Mouse (Mus musculus) ovary, postnatal 10 days (tissue): ENCODE data around the gene Pnma1.
A peak's percentile ranks its signal among the peaks of the same experiment; 100 is the strongest.

Experiments
- DNase-seq: peaks from one replicate; pipeline ENCODE4 v3.0.0; 2022; ENCODE audit warnings: low spot score

Pnma1 gene

DNA sequence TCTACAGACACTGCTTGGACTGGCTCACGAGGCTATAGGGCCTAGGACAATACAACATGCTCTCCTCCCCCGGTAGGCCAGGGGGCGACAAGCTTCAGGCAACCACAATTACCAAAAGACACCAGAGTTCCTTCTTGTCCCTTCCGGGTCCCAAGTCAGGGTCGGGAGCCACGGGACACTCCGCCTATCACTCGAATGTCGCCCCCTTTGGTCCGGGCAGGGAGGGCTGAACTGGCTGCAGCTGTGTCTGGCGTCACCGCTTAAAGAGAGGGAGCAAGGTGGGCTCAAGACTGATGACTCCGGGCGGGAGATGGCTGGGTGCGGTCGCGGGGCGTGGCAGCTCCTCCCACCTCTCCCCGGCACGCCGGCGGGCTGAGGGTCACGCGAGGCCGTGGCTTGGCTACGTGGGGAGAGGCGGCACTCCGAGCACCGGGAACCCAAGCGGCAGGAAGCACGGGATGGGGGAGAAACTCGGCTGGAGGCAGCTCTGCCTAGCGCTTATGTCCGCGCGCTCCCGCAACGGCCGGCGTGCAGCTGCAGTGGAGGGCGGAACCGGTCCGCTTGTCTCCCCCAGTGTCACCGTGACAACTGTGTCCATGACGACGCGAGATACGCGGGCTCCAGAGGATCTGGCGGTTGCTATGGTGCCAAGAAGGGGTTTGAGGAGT is at the start of gene Pnma1:
TSS of gene Pnma1 (minus strand) at position 536 of the 668 bp plus-strand sequence.
- peak; percentile 52 for DNase-seq

DNA sequence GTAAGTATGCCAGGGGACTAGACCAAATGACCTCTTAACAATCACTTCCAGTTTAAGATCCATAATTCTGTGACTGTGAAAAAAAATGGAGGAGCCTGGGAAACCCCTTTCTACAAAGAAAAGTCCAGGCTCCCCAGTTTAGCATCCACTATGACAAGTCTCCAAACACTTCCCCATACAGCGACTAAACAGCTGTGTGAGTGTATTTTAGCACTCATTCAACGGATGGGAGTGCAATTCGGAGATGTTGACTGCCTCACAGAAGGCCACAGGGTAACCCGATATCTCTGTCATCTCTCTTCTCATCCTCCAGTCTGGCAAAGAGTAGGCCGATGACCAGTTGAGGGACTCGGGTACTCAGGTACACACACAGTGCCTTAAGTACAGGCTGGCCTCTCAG is 46.9 kb upstream of the Pnma1 start:
- no peak for DNase-seq

DNA sequence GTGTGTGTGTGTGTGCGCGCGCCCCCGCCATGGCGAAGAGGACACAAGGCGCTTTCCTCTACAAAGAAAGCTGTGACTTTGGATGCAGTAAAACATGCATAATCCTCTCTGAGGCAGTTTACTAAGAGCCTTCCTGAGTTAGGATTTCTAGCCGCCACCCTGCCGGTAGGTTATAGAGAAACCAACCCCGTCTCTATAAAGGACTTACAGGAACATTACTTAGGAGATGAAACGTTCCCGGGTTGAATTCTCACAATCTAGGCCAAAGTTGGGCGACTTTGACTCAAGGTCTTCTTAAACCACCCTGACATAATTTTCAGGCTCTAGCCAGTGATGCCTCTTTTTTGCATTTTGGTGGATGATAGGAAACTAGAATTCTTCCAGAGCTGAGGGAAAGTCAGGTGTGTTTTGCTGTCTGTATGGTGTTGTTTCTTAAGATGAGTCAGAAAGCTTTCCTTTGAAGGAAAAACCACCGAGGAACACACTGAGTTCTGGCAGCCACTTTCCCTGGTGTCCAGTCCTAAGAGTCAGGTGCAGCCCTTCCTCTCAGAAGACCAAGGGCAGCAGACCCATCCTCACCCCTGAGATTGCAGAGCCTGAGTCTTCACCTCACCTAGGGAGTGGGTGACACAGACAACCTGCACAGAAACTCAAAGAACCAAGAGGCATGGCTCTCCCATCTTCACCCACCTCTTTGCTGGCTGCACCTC is 46.3 kb upstream of the Pnma1 start:
- DNase-seq, result no peak

DNA sequence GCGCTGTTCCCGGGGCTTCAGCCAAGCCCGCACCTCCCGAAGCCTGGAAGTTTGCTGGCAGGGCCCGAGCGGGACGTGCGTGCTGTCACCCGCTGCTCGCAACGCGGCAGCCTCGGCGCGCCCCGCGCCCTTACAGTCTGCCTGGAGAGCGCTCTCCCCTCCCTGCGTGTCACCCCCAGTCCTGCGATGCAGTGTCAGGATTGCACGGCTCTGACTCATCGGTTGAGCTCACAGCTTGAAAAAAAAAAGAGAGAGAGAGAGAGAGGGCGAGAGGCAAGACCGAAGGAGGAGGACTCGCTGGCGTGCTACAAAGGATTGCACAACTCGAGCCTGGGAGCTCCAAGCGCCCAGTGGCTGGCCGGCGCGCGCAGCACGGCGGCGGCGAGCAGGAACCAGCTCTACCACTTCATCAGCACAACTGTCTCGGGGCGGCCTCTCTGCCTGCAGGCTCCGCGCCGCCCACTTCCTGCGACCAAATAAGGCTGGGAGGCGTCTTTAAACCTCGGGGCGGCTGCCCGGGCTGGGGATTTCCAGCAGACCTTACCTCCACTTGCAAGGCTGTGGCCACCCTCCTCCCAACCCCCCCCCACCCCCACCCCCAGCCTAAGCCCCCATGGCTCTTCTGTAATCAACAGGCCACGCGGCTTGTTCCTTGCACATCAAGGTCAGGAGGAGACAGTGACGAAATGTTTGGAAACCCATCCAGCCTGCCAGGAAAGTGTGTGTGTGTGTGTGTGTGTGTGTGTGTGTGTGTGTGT is 45.5 kb upstream of the Pnma1 start:
- peak; percentile 71 for DNase-seq

DNA sequence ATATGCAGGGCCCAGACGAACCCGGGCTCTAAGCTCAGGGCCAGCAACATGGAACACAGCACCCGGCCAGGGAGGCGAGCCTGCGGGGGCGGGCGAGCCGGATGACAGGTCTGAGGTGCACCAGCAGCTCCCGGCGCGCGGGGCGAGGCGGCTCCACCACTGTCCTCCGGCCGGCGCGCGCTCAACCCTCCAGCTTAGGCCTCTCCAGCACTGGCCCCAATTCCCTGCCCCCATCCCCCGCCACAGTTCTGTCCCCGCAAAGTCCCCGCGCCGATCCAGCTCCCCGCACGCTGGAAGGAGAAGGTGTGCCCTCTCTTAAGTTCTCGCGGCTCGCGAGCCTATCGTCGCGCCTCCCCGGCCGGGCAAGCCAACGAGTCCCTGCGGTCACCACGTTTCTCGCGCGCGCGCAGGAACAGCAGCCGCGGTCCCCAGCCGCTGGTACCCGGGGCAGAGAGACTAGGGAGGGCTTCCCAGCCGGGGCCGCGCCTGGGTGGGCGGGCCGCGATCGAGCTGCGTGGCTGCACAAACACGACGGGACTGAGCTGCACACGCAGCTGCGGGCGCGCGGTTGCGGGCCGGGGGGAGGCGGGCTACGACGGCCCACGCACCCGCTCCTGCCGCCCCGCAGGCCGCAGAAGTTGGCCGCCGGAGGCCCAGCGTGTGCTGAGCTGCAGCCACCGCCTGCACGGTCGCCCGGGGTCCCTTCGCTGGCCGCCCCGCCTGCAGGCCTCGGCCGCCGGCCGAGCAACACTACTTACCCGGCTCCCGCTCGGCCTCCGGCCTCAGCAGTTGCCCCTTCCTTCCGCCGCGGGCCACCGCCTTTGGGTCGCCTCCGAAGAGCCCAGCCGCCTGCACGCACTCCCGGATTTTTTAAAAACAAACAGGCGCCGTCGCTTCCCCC is 44.7 kb upstream of the Pnma1 start:
- DNase-seq, result peak; percentile 49

DNA sequence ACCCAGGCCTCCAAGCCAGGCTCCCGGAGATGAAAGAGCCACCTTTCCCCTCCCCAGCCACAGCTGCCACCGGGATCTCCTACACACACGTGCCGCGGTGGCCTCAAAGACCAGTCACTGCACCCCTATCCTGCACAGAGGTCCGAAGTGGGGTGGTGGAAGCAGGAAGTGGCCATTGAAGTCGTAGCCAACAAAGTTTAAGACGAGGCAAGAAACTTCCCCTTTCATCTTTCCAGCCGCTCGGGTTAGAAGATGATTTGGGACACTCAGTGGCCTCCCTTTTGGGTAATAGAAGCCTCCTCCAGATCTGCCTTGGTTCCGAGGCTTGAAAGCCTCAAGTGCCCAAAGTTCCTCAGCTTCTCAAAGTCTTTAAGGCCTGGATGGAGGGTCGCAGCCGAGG is 44.0 kb upstream of the Pnma1 start:
- no peak for DNase-seq

DNA sequence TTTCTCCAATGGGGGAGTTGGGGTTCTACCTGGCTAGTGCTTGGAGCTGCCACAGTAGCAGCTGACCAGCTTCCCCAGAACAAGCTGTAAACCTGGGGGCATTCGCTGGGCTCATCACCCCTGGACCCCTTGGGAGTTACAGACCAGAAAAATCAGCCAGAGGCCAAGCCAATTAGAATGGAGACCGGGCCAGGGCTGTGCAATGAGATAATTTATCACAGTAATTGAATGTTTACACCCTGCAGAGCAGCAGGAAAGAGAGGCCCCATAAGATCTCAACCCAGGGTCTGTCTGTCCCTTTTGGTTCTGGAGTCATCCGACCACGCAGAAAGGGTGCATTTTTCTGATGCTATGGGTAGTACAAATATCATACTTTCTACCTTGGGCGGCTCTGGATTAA is 43.5 kb upstream of the Pnma1 start:
- DNase-seq, result no peak

DNA sequence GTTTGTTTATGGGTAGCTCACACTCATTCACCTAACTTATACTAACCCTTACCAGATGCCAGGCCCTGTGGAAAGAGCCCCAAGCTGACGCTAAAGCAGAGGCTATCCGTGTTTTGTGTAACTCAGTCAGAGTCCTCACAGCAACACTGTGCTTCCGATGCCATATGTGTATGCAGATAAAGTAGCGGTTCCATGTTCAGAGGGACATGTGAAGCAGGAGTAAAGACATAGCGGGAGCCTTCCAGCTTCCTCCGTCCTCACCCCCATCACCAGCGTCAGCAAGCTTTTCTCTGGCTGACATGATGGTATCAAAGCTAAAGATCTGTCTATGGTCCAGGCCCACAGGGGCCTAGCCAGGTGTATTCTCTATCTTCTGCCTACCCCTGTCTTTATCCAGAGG is 42.9 kb upstream of the Pnma1 start:
- no peak for DNase-seq

DNA sequence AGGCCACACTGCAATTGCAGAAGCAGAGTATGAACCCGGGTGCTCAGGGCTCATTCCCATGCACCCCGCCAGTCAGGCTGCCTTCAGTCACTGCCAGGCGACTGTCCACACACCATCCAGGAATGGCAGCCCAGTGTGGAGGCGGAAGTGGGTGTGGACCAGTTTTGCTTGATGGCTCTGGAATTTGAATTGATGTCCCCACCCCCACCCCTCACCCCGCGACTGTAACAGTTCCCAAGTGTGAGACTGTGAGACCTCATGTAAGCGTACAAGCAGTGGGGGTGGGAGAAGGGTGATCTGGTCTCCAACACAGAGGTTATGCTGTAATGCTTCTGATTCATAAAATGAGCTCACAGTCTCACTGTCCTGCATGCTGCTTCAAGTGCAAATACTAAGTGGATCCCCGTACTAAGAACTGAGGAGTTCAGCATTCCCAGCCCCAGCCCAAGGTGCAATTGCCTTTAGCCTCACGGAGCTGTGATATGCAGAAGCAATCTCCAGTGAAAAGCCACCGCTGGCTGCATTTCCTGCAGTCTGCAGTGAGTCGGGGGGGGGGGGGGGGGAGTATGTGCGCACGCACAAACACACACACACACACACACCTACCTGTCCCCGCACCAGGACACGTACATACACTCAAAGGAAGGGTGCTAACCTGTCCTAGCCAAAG is 42.0 kb upstream of the Pnma1 start:
- no peak for DNase-seq

DNA sequence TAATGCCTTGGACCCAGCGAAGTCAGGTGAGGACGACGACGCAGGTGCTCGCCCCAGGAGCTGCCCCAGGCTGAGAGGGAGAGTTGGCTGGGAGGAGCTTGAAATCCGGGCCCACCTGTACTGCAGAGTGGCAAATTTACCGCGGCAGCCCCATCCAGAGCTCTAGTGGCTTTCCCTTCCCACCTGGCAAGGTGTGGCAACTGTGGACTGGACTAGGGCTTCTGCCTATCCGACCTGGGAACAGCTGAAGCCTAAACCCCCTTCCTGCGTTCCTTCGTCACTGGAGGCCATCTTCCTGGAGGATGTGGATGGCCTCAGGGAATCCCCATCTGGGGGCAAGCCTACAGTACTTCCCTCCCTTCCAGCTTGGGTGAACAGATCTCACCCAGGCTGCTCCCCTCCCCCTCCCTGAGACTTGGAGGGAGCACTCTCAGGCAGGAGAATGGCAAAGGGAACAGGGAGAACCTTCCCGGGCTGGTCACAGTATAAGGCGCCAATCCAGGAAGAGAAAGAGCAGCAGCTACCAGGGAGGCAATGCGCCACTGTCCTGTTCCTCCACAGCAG is 40.7 kb upstream of the Pnma1 start:
- no peak for DNase-seq

DNA sequence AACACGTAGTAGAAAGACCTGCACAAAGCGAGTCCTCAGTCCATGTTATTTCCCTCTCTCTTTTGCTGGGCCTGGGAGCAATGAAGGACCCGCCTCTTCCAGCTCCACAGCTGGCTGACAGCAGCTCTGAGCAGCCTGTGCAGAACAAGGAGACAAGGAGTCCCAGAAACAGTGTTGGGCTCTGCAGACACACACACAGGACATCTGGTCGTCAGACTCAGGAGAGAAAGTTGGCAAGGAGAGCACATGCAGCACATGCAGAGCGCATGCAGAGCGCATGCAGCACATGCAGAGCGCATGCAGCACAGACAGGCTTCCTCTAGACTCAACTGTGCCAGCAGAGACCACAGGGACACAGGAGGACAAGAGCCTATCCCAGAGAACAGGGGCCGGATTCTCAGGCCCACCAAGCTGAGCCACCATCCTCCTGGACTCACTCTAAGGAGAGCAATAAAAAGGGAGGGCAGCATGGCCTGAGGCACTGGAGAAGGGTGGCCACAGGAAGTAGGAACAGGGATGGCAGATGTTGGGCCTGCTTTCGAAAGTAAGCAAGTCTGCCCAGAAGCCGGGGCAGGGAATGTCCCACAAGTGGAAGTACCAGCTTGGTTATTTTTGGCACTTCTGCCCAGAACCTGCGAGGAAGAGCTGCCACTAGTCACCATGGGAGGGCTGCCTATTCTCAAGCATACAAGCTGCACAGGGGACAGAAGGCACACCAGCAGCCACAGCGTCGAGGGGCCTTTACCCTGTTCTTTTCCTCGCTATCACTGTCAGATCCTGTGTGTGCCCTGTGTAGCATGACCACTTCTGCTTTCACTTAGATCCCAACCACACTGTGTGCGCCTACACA is 39.7 kb upstream of the Pnma1 start:
- DNase-seq, result no peak

DNA sequence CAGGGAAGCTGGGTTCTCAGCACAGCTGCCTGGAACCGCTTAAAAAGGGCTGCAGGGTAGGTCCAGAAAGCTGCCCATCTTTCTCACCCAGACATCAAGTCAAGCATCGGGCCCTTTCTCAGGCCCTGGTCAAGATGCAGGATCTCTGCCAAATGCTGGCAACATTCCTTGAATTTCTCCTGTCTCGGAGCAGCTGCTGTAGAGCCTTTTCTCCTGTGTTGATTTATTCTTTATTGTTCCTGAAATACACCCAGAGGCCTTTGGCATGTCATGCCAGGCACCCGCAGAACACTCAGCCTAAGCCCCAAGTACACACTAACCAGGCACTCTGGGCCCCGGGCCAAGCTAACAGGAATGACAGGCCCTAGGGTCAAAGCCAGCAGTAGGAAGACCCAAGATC is 38.7 kb upstream of the Pnma1 start:
- DNase-seq, result no peak

DNA sequence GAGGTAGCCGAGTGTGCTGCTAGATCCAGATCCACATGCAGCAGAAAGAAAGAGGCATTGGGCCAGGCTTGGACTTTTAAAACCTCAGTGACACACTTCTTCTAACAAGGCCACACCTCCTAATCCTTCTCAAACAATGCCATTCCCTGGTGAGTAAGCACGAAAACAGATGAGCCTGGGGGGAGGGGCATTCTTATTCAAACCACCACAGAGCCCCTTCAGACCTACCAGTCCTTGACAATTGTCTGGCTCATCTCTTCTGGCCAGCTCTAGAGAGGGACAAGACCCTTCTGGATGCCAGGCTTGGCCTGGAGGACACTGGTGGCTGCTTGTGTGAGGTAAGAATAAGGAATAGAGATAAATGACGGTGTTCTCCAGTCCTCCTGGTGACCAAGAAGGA is 38.2 kb upstream of the Pnma1 start:
- no peak for DNase-seq

DNA sequence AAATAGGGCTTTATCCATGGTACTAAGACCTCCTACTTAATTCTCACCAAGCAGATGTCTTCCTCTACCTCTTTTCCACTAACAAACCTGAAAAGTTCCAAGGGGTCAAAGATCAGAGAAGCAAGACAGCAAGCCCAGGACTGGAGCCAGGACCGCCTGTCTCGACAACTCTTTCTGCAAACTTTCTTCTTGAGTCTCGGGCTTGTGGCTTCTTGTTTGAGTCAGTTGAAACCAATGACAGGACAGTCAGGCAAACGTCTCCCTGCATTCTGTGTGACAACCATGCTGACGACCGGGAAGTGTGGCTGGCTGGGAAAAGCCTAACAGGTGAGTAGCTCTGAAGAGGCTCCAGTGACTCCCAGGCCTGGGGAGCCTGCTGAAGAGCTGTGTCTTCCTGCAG is 37.3 kb upstream of the Pnma1 start:
- no peak for DNase-seq

DNA sequence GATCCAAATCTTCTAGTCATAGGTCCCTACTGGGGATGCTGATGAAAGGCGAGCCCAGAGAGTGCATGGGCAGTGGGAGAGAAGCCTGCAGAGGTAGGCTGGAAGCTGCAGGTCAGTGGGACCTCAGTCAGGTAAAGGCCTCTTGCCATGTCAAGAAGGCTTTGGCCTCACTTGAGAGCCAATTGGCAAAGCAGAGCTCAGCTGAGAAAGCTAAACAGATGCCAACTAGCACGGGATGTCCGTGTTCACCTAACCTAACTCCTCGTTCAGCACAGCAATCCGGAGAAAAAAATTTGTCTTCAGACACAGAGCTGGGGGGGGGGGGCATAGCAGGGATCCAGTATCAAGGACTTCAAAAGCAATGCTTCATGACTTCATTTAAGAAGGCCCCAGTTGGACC is 36.7 kb upstream of the Pnma1 start:
- DNase-seq, result no peak

DNA sequence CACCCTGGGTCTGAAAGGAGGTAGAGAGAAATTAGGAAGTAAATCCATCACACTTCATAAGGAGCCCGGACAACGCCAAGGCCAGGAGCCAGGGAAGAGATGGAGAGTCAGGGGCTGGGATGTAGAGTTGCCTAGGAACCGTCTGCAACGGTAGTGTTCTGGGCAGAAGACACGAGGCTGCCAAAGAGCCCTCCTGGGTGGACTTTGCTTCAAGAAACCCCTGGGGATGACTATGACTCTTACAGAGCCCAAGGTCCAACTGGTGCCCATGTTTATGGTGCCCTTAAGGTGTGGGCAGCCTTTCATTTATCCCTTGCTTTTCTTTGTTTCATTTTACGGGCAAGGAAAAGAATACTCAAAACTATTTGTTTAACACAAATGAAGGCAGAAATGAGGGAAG is 33.7 kb upstream of the Pnma1 start:
- DNase-seq, result no peak

DNA sequence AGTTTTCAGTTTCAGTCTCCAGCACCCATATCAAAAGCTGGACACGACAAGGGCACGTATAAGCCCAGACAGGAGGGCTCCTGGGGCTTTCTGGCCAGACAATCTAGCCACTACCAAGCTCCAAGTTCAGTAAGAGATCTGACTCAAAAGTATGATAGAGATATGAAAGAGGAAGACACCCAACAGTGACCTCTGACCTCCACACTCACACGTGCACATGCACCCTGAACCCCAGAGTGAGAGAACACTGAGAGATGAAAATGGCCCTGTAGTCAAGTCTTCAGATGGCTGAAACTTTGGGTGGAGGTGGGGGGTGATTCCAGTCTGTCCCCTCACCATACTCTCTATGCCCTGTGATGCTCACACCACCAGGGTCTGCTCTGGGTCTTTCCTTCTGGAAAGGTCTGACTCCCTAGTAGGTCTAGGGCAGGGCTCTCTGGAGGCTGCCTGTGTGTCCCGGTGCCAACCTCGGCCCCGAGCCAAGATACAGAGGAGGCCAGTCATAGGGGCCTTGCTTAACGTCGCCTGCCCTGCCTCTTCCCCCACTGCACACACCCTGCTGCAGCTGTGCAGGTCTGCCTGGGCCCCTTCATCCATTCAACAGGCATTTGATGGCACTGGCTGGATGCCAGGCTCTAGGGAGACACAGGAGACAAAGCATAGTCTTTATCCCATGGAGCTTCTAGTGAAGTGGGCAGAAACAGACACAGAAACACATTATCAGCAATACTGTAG is 32.6 kb upstream of the Pnma1 start:
- peak; percentile 66 for DNase-seq

DNA sequence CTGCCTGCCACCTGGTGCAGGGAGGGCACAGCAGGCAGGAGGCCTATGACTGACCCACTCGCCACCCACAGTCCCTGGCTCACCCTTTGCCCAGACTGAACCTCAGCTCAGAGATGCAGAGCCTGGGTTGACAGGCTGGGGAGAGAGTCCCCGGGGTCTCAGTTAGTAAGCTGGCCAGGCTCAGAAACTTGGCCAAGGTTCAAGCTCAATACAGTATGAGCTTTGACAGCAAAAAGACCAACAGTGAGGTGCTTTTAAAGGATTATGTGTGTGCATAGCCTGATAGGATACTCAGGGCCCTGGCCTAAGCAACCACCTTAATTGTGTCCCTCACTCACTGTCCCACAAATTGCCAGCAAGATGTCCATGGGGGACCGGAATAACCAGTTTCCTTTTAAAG is 31.8 kb upstream of the Pnma1 start:
- DNase-seq, result no peak

DNA sequence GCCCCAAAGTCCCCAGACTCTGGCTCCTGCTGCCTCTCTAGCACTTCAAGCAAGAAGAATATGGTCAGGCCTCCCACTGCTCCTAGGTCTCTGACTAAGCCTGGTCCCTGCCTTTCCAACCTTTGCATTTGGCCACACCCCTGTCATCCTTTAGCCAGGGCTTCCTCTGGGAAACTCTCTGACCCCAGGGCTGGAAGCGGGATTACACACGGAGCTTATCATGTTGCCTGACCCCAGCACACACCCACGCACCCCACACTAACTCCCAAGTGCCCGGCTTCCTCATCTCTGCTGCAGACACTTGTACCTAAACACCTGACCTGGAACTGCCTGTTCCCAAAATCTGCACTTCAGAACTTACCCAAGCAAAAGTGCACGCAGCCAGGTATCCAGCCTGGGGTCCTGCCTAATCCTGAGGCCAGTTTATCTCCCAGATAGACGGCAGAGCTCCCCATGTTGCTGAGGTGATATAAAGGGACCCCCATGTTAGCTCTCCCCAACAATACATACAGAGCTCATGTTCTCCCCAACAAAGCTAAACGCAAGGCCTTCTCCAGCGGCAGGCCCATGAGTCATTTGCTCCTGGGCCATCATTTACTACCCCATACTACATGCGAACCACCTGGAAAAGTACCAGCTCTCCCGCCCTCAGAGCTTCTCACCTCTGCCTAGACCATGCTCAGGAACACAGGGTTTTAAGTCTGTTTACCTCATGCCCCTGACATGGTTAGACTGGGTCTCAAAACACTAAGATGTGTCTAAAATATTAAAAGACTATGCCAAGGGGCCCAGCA is 30.6 kb upstream of the Pnma1 start:
- no peak for DNase-seq
